Mouse (Mus musculus): ENCODE results near the gene Nos1.

The Nos1 gene

DNA sequence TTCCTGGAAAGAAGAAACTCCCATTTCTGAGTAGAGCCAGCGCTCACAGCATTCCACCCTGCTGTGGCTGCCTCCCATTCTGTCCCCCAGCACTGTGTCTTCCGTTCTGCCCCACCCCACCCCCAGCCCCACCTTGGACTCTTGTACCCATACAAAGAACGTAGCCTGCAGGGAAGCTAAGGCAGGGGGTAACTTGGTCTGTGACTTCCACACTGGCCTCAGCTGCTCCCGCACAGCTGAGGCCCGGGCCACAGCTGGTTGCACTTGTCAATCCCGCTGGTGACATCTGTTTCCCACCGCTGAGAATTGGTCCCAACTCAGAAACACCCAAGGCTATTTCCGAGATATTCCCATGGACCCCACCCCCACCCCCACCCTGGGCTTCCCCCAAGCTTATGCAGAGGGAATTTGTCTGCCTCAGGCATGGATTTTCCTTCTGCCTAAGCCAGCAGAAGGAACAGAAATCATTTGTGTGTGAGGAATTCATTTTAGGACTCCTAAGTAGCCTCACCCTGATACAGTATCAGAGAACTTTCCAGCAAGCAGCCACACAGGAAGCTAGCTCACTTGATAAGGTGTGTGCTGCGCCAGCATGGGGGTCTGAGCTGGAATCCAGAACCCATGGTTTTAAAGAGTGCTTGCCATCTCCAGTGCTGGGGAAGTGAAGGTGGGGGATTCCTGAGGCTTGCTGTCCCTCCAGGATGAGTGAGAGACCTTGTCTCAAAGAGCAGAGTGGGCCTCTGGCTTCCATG is 117.4 kb downstream of the Nos1 start:
- no peak for DNase-seq (ENCODE audit: low spot score in 2 of 2)

DNA sequence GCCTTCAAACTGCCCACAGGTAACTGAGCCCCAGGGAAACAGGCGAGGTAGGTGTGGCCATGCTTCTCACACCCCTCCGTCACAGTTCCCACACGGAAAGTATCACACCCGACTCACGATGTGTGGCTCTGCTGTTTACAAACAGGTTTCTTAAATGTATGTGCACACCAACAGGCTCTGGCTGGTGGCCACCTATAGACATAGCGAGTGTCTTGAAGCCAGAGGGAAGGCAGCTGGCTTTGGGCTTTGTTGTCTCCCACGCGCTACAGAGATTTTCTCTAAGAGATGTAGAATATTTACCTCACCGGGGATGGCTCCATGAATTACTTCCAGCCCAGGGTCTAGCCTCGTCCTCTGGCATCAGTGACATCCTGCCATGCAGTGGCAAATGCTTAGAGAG is 118.5 kb downstream of the Nos1 start:
- DNase-seq (ENCODE audit: low spot score in 2 of 2) = no peak

DNA sequence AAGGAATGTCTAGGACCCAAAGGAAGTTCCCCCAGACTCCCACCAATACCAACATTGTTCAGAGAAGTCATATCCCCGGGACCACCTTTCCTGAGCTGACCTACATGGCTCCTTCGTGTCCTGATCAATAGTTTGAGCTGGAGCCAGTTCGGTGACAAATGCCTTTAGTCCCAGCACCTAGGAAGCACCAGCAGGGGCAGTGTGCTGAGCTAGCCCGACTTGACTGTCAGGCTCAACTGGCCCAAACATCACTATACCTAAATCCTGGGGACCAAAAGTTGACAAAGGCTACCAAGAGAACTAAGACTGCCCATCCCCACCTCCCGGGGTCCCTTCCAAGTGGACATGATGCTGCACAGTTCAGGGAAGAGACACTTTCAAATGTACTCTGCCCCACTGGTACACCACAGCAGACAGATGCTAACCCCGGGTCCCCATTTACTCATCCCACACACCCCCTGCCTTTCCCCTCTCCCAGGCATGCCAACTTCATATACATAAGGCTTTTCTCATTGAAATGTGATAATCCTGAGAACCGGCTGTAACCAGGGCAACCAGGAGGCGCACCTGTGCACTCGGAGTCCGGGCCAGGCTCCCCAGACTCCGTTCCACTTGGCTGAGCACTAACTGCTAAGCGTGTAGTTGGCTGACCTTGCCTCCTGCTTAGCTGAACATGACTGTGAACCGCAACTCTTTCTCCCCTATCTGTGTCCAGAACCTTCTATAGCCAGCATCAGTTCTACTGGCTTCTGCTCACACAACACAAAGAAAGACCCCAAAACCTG is 120.3 kb downstream of the Nos1 start:
- no peak for DNase-seq (ENCODE audit: low spot score in 2 of 2)

DNA sequence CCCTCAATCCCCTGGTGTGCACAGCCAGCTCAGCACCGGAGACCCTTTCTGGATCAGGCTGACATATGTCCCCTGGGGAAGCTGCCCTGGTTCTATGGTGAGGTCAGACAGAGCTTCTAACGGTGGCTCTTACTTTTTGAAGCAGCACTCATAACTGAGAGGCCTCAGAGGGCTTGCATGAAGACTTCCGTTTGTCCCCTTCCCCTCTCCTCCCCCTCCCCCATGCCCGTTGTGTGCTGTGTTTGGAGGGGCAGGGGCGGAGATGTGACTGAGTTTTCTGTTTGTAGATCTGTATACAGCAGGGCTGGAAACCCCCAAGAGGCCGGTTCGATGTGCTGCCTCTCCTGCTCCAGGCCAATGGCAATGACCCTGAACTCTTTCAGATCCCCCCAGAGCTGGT is 122.7 kb downstream of the Nos1 start:
- DNase-seq (ENCODE audit: low spot score in 2 of 2) = no peak

DNA sequence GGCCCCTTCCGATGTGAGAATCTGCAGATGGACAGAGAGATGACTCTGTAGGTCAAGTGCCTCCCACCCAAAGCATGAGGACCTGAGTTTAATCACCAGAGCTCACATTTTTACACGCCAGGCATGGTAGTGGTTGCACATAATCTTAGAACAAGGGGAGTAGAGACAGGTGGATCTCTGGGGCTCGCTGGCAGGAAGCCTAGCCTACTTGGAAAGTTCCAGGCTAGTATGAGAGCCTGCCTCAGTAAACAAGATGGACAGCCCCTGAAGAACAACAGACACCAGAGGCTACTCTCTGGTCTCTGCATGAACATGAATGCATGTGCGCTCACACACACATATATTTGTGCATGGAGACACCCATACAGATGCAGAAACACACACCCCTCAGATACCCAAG is 124.9 kb downstream of the Nos1 start:
- DNase-seq (ENCODE audit: low spot score in 2 of 2) = no peak

DNA sequence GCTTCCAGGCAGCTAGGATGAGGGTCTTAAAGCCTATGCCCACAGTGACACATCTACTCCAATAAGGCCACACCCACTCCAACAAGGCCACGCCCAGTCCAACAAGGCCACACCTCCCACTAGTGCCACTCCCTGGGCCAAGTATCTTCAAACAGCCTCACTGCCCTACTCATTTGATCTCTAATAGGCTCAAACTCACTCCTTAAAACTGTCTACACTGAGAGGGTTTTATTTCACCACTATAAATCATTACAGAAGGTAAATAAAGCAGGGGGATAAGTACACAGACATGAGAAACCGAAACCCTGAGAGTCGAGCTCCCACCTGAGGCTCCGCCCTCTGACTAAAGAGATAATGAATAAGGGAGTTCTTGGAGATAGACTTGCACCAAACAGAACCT is 128.7 kb downstream of the Nos1 start:
- DNase-seq (ENCODE audit: low spot score in 2 of 2) = no peak

DNA sequence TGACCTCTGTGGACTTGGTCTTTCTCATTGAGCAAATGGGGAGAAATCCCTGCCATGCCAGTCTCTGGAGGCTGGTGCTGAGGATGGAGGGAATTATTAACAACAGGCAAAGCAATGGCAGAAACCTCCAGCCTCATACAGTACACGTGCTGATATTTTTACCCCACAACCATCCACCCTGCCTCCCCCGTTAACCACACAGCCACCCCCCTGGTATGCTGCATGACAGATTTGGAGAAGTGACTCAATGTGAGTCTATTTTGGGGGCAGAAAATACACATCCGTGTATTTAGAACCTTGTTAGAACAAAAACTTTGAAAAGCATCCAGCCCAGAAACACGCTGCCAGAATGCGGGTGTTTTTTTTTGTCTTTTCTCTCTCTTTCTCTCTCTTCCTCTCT is 135.5 kb downstream of the Nos1 start:
- peak in 1 of 2 experiments; percentile 8 for DNase-seq (ENCODE audit: low spot score in 2 of 2)

DNA sequence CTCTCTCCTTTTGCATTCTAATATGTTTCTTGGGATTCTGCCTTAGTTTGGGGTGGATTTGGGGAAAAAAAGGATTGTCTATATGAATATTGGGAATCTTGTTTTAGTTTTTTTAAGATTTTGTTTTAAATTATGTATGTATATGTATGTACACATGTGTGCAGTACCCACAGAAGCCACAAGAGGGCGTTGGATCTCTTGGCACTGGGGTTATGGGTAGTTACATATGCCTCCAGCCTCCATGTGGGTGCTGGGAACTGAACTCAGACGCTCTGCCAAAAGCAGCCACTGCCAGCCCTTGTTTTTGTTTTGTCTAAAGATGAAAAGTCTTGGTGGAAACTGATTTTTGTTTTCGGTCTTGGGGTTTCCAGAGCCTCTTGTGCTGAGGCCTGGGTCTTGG is 136.1 kb downstream of the Nos1 start:
- no peak for DNase-seq (ENCODE audit: low spot score in 2 of 2)

DNA sequence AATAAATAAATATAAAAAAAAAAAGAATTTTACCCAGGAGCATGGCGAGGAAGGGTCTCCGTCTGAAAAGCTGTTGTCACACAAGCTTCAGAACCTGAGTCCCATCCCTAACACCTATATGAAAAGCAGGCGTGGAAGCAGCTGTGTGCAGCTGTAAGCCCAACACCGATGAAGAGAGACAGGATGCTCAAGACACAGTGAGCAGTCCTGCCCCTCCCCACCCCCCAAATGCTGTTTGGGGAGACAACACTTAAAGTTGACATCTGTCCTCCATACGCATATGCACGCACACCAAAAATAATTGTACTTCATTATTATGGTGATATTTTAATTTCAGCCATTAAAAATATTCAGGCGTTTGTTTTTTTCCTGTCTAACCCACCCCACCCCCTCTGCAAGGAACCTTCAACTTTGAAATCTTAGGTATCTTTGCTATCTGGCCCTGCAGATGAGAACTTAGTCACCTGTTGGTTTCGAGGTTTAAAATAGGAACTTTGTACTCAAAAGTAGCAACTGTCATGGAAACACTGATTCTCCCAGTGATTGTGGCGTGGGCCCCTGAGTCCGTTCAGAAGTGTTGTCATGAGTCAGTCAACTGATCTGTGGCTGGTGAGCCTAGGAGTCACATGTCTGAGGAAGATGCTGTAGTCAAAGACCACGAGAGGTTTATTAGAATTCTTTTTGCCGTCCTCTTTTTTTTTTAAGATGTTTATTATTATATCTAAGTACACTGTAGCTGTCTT is 141.1 kb downstream of the Nos1 start:
- DNase-seq (ENCODE audit: low spot score in 2 of 2) = no peak

DNA sequence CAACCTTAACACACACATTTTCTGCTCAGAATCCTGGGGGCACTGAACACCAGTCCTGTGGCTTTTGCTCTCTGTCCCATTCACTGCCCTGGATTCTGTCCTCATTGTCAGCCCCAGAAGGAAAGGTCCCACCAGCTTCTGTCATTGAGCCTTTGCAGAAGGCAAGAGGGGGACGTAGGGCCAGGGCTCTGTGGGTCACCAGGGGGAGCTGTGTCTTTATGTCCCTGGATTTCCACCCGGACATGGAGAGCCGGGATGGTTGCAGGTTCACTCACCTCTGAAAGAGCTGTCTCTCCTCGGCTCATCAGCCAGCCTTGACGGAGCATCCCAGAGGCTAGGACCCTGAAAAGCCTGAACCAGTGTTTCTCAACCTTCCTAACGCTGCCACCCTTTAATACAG is 142.9 kb downstream of the Nos1 start:
- no peak for DNase-seq (ENCODE audit: low spot score in 2 of 2)

DNA sequence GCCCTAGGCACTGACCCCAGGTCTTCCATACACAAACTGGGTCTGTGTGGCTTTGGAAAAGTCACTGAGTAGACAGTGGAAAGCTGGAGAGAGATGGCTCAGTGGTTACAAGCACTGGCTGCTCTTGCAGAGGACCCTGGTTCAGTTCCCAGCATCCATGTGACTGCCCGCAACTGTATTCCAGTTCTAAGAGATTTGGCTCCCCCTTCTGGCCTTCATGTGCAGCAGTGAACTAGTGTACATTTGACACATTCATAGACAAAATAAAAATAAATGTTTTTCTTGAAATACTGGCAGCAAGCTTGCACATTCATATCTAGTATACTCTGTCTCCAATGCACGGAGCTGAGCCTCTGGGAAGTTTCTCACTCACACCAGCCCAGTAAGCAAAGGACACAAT is 147.7 kb downstream of the Nos1 start:
- DNase-seq (ENCODE audit: low spot score in 2 of 2) = no peak

DNA sequence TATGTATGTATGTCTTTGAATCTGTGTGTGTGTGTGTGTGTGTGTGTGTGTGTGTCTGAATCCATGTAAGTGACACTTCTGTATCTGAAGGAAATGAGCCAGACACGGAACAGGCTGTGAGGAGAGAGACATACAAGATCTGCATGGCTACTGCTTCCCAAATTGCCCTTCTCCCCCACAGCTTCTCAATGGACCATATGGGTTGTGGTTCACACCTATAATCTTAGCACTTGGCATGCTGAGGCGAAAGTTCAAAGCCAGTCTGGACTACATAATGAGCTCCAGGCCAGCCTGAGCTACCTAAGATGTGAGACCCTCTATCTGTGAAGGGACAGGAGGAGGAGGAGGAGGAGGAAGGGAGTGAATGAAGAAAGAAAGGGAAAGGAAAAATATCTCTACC is 151.4 kb downstream of the Nos1 start:
- DNase-seq (ENCODE audit: low spot score in 2 of 2) = no peak

DNA sequence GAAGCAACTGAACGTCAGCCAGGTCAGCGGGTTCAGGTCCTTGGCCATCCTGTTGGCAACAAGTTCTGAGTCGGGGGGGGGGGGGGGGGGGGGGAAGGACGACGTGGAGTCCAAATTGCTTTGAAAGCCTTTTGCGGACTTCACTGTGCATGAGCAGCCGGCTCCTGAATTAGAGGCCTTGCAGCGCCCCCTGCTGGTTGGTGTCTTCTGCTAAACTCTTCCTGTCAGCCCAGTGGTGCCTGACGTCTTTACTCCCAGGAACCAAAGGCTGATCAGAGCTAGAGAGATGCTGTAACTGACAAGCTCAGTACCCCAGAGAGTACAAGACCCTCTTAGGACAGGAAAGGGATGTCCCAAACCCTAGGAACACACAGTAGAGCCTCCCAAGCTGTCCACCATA is 152.0 kb downstream of the Nos1 start:
- peak; percentile 35 to 57 for DNase-seq (ENCODE audit: low spot score in 2 of 2)

DNA sequence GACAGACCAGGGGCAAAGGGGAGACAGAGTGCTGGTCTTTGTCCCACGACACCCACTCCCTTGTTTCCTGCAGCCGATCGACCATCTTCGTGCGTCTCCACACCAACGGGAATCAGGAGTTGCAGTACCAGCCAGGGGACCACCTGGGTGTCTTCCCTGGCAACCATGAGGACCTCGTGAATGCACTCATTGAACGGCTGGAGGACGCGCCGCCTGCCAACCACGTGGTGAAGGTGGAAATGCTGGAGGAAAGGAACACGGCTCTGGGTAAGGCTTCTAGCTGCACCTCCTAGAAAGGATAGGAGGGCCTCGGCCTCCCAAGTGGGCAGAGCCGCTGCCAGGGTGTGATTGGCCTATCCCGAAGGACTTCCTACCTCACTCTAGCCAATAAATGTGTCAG is 155.5 kb downstream of the Nos1 start:
- no peak for DNase-seq (ENCODE audit: low spot score in 2 of 2)

DNA sequence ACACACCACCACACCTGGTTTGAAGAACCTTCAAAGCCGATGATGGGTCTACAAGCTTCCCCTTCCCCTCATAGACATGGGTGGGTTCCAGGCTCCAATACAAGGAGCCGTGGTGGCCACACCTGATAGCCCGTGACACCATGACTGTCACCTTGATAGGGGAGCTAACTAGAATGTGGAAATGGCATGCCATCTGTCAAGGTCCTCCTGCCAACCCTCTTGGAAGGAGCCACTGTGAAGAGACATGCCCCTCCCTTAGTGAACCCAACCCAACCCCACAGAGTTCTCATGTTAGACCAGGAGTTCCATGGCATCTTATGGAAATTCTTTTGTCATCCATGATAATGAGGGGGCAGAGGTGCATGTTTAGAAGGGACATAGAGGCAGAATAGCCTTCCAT is 156.4 kb downstream of the Nos1 start:
- no peak for DNase-seq (ENCODE audit: low spot score in 2 of 2)

DNA sequence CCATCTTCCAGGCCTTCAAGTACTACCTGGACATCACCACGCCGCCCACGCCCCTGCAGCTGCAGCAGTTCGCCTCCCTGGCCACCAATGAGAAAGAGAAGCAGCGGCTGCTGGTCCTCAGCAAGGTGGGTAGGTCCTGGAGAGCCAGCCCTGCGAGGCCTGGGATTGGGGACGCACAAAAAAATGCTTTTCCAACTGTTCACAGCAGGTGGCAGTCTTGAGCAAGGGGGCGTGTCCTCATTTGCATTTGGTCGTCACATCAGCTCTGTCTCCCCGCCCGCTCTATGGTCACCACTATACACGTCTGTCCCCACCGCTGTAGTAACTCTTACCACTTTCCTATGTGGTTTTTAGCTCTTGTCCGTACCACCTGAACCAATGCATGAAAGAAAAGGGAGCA is 157.3 kb downstream of the Nos1 start:
- peak; percentile 16 to 17 for DNase-seq (ENCODE audit: low spot score in 2 of 2)

DNA sequence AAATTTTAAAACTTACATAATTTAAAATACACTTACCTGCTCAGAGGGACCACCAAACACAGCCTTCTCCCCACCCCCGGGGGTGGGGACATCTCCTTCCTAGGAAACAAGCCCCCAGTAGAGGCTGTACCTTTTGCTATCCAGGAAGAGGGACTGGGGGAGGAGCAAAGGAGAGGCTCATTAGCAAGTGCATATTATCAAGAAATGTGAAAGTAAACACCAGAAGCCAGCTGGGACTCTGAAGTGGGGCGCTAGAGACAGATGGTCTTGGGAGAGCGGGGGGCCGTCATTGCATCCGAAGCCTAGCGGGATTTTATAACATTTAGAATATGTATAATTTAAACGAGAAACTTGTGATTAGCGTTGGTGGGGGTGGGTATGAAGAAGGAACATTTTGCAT is 158.6 kb downstream of the Nos1 start:
- DNase-seq (ENCODE audit: low spot score in 2 of 2) = no peak

DNA sequence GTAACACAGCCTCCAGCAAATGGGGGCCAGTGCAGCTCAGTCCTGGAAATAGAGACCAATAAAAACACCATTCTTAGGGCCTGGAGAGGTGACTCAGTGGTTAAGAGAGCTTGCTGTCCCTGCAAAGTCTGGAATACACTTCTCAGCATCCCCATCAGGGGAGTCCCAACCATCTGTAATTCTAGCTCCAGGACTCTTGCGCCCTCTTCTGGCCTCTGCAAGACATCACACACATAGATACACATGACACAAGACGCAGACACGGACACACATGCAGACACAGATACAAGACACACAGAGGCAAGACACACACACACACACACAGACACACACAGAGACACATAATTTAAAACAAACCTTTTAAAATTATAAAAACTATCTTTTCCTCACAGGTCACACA is 160.7 kb downstream of the Nos1 start:
- no peak for DNase-seq (ENCODE audit: low spot score in 2 of 2)

DNA sequence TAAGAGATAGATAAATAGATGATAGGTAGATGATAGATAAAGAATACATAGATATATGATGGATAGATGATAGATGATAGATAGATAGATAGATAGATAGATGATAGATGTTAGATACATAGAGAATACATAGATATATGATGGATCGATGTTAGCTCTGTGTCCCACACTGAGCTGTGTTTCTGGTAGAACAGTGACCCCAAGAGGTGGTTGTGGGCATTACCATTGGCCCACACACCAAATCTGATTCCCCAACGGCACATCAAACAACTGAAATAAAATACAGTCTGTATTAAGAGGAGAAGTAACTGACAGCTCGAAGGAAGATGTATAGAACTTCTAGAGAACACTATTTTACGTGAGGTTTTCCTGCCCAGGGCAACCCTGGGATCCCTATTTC is 165.8 kb downstream of the Nos1 start:
- no peak for DNase-seq (ENCODE audit: low spot score in 2 of 2)

DNA sequence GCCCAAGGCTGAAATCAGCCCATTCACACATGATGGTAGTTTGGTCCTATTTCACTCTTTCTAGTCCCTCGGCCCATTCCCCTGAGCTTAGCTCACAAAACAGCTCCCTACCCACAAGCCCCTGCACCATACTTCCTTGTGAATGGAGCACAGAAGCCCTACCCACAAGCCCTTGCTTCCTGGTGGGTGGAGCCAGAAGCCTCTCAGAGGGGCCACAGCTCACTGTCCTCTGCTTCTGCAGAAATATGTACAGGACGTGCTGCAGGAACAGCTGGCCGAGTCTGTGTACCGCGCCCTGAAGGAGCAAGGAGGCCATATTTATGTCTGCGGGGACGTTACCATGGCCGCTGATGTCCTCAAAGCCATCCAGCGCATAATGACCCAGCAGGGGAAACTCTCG is 168.6 kb downstream of the Nos1 start:
- no peak for DNase-seq (ENCODE audit: low spot score in 2 of 2)

DNA sequence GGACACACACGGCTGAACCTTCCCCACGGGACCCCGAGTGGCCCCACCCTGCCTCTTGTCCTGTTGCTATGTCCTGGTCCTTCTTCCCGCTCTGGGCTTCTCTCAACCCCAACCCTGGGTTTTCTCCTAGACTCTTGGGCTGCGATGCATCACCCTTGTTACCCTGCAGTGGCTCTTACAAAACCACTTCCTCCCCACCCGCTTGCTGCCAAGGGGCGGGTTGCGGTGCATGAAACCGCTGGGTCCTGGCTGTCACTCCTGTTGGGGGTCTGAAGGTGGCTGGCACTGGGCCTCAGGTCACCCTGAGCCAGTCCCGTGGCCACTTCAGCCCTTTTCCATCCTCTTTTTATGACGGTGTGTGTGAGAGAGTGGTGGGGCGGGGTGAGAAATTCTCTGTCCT is 173.1 kb downstream of the Nos1 start:
- DNase-seq (ENCODE audit: low spot score in 2 of 2) = no peak

DNA sequence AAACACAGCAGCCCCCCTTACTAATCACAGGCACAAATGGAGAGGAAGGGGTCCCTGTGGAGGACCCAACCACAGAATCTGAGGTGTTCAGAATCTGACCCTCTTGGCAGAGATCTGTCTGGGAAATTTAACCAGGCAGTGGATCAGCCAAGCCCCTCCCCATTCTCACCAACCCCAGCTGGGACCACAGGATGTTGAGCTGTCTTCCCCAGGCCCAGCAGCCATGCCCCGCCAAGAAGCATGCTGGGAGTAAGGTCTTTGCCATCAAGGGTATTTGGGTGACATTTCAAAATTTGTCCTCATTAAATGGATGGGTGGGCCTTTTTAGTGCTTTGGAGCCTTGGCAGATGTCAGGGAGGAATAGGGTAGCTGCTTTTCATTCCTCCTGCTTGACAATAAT is 173.6 kb downstream of the Nos1 start:
- no peak for DNase-seq (ENCODE audit: low spot score in 2 of 2)

Measured in spleen, postnatal 36 days (tissue).